In the genomic region with DNA sequence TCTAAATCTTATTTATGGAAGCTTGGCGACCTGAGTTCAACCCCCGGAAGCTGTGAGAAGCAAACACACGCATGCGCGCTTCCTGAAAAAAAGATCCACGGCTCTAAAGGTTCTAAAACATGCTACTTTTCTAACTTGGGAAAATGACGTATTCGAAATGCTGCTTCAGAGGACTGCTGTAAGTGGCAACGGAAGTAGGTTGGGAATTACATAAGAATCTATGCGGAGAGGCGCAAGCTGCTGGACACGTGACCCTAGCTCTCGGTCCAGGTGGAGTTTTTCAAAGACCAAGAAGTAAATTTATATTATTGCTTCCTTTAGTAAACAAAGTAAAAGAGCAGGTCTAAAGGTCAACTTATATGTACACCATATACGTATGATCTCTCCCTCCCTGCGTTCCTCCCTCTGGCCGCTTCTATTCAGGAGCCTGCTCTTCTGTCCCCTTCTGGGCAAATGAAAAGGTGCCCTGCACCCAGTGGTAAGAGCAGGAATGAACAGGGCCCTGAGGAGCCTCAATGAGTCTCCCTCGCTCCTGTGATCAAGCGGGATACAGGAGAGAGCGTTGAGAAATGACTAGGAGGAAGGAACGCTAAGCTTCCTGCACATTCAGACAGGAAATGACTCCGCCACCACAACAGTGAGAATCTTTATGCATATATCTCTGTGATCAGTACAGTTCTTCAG, we compare ENCODE assay signal across 12 mouse cellular contexts.
DNase-seq lines count a peak whose midpoint lies in the region; ATAC-seq lines count a peak whose summit lies in the region.
"Had no signal": no experiment of that assay in that cellular context is flagged by ENCODE, and none has a peak within 500 bp of the region (broad histone marks: within the 10 kb centered on the region; RNA-seq: fewer than 3 reads in every experiment).

No protein-coding gene starts in this region.

- no peaks in the 10 kb centered on the region for H3K27me3 ChIP-seq in kidney, embryonic 15.5 days
- H3K27me3 ChIP-seq: forebrain, embryonic 15.5 days had no signal

- 0 out of 2 replicates have a peak, but pooled peaks cover 6% of the 10 kb centered on the region for H3K4me1 ChIP-seq in kidney, embryonic 15.5 days
- H3K4me1 ChIP-seq: forebrain, embryonic 15.5 days; heart, embryonic 13.5 days had no signal

- H3K27ac ChIP-seq in kidney, embryonic 15.5 days, result peak overlapping the region; percentile 66; the same call in 1 of the 2 replicates
- H3K27ac ChIP-seq: forebrain, embryonic 15.5 days; heart, embryonic 13.5 days had no signal

- 43% methylated on average over 21 of the region's 21 CpGs for WGBS in kidney, embryonic 15.5 days

- no peak for DNase-seq in kidney, postnatal 14 days
- DNase-seq in 416B (ENCODE audit: low read depth), result peak; percentile 95
- peak; percentile 82 for DNase-seq in brain, adult 2 months (ENCODE audit: low read depth, low spot score)
- no peak for DNase-seq in cerebellum, adult 9-10 months
- no peak for DNase-seq in urinary bladder, adult 2 months (ENCODE audit: low spot score)
- no peak for DNase-seq in heart, adult 8-10 months (ENCODE audit: low spot score)
- DNase-seq: adrenal gland, adult 8-10 months; layer of hippocampus, postnatal 36 days had no signal

- H3K9ac ChIP-seq in kidney, embryonic 15.5 days, result no peak overlapping the region
- H3K9ac ChIP-seq: forebrain, embryonic 15.5 days; heart, embryonic 13.5 days had no signal

- H3K36me3 ChIP-seq in kidney, embryonic 15.5 days, result no peaks in the 10 kb centered on the region
- H3K36me3 ChIP-seq: heart, embryonic 13.5 days had no signal

- peak; percentile 71; the same call in 1 of the 2 replicates for ATAC-seq in kidney, embryonic 15.5 days (replicated peaks; ENCODE audit: low FRiP score)
- ATAC-seq in megakaryocyte-erythroid progenitor cell, adult 5-6 weeks (replicated peaks; ENCODE audit: low FRiP score, low TSS enrichment, poor library complexity, severe bottlenecking), result peak; percentile 78
- ATAC-seq: forebrain, embryonic 15.5 days had no signal

- peak overlapping the region; percentile 24 for H3K4me3 ChIP-seq in kidney, embryonic 15.5 days (replicated peaks)
- H3K4me3 ChIP-seq: forebrain, embryonic 15.5 days; heart, embryonic 13.5 days had no signal

- no peaks in the 10 kb centered on the region for H3K9me3 ChIP-seq in kidney, embryonic 15.5 days (replicated peaks)
- H3K9me3 ChIP-seq: forebrain, embryonic 15.5 days; heart, embryonic 13.5 days had no signal

- H3K4me2 ChIP-seq in kidney, embryonic 15.5 days, result peak overlapping the region; percentile 52
- H3K4me2 ChIP-seq: forebrain, embryonic 15.5 days; heart, embryonic 13.5 days had no signal

Comparison
In these comparisons a context has a peak if more than half of its experiments do, and no peak if none do; other contexts are left out.
1. DNase-seq: peak in 416B (single experiment) and brain, adult 2 months (single experiment); none in kidney, postnatal 14 days (single experiment), cerebellum, adult 9-10 months (single experiment), urinary bladder, adult 2 months (single experiment) and heart, adult 8-10 months (single experiment).